Mouse (Mus musculus) liver, adult (tissue): Measurements from ENCODE around the gene Pacrg.

Experiments used
- GATA4 ChIP-seq: IDR thresholded peaks from 2 replicates; pipeline ENCODE4 v1.6.1; 2014; ENCODE audit warnings: mild to moderate bottlenecking, low read length; ENCODE audit not compliant: insufficient replicate concordance

Pacrg gene

DNA sequence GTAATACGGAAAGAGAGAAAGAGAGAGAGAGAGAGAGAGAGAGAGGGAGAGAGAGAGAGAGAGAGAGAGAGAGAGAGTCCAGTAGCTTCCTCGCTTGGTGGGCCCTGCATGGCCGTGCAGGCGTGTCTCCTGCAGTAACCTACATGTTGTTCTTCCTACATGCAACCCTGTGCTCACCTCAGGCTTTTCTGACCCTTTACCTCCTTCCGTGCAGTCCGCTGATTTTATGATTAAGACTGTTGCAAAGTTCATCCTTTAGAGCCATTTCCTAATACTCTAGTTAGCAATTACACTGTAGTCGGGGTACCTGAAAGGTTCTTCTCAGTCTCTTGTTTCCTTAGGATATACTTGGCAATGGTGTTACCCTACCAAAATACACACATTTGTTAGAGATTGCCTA lies 196.5 kb downstream of the Pacrg start:
- TF ChIP-seq GATA4, result no peak

DNA sequence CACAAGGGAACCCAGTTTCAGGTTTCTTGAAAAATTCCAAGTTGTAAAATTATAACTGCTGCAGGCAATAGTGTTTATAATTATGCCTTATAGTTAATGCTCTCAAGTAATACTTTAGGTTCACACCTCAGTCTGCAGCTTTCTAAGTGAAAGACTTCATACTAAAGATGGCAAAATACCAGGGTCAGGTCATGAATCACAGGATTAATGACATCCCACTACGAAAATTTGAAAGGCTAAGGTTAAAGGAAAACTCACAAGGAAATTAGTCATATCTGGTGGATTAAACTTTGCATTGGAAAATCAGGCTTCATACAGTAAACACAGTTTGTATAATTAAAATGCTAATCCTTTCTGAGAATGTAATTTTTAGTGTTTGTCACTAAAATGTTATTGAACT lies 200.3 kb downstream of the Pacrg start:
- TF ChIP-seq GATA4, result no peak

DNA sequence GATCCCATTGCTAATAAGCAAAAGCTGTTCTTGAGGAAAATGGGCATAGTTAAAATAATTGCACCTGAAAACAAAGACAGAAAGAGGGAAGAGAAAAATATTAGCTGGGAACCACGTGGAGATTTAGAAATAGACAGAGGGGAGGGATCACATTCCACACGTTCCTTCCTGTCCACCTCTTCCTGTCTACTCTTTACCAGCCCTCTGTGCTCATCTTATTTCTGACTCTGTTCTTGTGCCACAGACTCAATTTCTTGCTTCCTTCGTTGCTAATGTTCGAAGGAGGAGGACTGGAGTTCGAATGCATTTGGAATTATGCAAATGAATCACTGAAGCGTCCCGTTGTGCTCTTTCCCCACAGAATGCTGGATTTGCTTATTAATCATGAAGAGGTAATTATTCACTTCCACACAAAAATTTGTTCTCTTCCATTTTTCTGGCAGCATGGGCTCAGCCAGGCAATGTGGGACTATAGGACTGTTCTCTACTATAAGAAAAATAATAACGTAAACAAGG lies 204.1 kb downstream of the Pacrg start:
- no peak for TF ChIP-seq GATA4

DNA sequence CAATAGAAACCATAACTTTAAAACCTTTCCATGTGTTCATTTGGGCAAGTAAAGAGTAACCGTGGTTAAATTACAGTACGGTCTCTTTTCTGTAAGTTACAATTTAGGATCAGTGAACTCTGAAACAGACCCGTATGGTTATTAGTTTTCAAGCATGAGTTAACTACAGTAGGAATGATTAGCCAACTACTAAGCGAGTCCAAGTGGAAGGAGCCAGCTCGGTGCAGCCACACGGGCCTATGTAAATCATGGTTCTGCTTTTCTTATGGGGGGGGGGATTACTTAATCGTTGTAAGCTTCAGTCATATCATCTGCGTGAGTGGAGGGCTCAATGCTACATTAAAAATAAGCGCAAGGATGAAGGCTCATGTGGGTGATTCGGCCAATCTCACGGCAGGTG lies 204.6 kb downstream of the Pacrg start:
- TF ChIP-seq GATA4, result no peak

DNA sequence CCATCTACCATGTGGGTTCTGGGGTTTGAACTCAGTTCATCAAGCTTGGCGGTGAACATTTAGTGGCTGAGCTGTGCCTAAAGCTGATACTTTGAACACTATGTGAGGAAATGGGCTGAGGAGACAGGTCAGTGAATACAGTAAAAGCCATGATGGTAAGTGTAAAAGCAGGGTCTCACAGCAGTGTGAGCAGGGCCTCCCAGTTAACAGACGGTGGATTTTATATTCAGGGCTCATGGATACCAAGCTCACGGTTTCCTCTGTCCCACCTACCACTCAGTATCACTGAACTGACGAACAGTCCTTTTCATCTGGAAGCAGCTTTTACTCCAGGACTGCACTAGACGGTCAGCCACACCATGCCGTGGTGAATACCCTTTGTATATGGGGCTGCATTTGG lies 205.1 kb downstream of the Pacrg start:
- TF ChIP-seq GATA4, result no peak

DNA sequence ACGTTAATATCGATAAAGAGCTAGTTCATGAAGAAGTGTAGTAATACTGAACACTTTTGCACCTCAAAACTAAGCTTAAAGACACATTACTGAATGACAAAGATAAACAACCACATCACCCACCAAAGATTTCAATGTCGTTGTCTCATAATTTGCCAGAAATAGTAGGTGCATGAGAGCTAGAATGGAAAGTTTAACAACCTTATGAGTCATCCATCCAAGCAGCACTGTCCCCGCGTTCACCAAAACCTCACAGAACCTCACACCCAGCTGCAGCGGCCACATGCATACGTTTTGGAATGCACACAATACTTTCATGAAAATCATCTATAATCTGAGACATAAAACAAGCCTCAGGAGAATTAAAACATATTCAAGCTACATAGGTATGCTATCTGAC lies 206.3 kb downstream of the Pacrg start:
- no peak for TF ChIP-seq GATA4

DNA sequence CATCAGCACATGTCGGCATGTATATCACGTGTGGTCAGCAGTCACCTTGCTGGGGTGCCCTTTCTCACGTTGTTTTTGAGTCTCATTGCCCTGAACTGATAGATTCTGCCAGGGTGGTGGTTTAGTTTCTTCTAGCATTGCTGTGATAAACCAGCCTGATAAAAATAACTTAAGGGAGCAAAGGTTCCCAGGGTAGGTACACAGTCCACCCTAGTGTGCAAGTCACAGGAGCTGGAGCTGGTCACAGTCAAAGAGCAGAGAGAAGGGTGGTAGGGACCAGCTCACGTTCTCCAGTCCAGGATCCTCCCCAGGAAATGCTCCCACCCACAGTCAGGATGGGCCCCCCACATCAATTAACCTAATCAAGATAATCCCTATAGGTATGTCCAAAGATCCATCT lies 211.9 kb downstream of the Pacrg start:
- TF ChIP-seq GATA4, result no peak

DNA sequence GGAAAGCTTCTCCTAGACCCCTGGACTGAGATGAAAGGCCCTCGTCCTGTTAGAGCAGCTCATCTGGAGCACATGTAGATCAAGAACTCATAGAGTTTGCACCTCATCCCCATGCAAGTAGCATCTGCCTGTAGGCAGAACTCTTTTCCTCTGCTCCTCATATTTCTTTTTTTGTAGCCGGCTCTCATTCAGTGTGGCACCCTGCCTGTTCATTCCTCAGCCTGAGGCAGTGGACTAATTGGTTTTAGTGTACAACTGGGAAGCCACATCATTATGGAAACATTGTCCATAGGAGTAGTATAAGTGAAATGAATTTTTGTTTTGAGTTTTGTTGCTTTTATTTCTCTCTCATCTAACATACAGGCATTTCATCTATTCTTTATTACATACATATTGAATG lies 212.6 kb downstream of the Pacrg start:
- TF ChIP-seq GATA4, result no peak

DNA sequence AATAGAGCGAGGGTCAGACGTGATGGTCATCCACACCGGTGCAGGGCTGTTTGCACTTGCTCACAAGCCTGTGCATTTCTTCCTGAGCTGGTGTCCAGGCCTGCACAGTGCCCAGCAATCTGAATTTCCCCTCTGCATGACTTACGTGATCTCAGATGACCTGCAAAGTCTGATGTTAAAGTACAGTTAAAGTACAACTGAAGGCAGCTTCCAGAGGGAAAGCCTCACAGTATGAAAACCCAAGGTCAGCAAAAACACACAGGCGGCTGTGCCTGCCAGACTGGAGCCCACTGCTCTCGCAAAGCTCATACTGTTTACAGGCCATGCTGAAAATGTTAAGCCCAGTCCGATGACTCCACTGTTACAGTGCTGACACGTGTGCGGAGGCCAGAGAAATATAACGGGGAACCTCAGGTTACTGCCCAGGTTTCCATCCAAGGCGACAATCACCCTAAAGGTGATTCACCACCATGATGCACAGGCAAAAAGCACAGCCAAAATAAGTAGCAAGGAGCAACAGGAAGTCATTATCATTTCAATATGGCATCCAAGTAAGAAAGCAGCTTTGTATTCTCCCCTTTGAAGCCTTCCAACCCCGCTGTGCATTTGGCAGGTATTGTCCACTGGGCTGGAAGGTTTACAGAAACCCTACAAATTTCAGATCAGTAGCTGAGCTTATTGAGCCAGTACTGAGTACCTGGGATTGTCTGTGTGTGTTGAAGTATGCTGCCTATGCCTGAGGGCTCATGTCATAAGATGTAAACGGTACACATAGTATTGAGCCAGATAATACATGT lies 213.6 kb downstream of the Pacrg start:
- TF ChIP-seq GATA4, result no peak

DNA sequence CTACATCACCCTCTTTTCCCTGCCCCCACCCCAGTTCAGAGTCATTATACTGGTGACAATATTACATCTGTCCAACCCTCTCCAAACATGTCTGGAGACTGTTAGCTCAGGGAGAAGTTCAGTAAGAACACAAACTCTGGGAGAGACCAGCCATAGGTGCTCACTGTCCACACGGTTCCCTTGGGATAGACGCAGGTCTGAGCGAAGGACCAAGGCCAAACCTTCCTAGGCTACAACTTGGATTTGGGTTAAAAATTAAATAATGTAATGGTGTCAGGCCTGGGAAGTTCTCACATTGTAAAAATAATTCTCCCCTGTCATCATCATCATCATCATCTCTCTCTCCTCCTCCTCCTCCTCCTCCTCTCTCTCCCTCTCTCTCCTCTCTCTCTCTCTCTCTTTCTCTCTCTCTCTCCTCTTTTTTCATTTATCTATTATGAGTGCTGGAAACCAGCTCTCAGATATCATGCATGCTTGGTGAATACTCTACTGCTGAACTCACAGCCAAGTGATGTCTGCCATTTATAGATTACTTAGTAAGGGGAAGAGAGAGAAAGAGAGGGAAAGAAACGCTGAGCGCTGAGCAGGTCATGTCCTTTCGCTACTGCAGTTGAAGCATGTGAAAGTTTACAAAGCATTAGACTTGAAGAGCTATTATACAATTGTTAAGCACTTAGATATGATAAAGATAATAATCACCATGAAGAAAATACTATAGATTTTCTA lies 215.2 kb downstream of the Pacrg start:
- TF ChIP-seq GATA4, result no peak

DNA sequence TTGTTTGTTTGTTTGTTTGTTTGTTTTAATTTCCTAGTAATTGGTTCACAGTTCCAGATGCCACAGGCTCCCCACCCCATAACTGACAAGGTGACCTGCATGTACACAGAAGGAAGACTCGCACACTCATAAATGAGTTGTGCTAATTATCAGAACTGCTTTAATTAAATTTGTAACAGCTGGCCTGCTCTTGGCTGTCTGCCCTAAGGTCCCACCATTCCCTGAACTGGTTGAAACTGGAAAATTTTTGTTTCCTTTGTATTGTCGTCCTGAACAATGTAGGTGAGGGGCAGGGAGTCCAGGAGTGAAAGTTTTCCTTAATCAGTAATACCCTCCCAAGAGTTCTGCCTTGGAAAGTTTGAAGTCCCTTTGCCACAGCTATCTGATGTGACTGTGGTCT lies 219.5 kb downstream of the Pacrg start:
- TF ChIP-seq GATA4, result no peak

DNA sequence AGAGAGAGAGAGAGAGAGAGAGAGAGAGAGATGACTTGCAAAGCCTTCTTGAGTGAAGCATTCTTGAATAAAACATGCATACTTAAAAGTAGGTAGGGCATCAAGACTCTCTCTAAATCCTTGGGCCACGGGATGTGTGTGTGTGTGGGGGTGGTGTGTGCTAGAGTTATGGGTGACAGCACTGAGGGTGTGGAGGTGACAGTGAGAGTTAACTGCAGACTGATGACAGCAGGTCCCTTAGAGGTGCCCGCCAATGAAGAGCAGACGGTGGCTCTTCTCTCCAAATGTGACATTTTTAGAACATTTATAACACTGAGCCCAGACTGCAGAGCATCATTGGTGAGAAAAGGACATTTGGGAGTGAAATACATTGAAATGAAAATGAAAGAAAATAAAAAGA lies 220.2 kb downstream of the Pacrg start:
- no peak for TF ChIP-seq GATA4

DNA sequence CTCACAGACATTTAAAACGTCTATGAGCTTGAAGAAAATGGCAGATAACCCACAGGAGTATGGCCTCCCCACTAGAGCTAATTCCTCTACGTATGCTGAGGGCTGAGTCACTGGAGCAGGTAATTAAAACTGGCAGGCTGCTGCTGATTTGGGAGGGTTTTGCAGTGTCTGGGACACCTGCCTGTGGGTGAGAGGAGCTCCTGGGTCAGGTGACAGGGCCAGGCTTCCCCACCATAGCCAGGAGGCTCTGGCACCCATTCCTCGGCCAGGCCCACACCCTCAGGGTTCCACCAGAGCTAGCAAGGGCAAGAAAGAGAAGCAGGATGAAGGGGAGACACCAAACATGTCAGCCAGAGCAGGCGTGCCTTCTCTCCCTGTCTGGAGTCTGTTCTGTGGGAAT lies 222.5 kb downstream of the Pacrg start:
- no peak for TF ChIP-seq GATA4

DNA sequence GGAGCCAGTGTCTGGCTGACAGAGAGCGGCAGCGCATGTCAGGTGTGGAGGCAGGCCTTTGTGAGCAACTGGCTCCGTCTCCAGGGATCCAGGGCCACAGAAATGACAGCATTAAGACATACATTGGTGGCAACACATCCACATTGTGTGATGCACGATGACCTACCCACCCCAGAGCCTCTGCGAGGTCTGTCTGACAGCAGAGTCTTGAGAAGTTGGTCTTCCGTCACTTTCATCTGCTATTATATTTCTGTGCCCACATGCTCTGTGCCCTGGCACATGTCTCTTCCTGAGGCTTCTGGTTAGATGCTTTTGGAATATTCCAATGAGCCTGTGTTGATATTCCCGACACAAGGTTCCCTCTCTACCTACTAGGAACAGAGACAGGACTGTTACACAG lies 224.5 kb downstream of the Pacrg start:
- no peak for TF ChIP-seq GATA4

DNA sequence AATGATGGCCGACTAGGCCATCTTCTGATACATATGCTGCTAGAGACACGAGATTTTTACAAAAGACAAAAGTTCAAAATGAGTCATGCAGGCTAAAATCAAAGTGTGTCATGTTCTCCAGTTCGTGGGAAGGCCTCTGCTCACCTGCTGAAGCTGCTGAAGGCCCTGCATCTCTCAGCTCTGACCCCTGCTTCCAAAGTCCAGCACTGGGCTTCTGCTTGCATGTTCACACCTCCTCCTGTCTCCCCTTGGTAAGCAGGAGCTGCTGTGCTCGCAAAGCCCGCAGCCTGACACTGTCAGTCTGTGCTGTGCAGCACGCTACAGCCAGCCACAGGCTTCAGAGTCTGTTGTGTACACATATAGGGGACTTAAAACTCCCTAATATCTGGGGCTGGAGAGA lies 225.4 kb downstream of the Pacrg start:
- no peak for TF ChIP-seq GATA4

DNA sequence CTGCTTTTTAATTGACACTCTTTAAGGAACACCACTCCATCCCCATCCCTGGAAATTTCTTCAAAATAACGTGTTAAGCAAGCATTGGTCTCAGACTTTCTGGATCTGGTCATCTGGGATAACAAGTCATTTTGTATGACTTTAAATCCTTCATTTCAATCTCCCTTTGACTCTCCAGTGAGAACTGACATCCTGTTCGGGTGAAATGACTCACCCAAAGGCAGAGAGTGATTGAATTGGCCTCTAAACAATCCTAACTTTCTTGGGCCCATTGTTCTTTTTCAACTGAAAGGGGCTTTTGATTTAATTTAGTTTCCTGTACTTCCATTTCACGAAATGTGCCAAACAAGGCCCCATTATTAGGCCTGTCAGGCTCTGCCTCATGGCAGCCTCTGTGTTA lies 228.5 kb downstream of the Pacrg start:
- no peak for TF ChIP-seq GATA4
